Mouse (Mus musculus): ENCODE results near the gene Ttc23.

DNA sequence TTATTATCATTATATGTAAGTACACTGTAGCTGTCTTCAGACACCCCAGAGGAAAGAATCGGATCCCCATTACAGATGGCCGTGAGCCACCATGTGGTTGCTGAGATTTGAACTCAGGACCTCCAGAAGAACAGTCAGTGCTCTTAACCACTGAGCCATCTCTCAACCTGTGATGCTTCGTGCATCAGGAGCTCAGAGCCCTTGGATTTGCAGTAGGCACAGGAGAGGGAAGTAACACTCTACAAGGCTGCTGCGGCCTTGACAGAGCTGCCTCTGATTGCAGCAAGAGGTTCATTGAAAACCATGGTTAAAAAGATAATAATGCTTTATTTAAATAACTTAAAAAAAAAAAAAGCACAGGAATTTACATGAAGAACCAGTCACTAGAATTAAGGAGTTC lies 1.2 kb downstream of the Ttc23 start:
- TF ChIP-seq CTCF (IDR thresholded peaks at IDR 0.05) = no peak
- no peak for TF ChIP-seq EP300 (IDR thresholded peaks at IDR 0.05)
